Mouse (Mus musculus): ENCODE measurements around the gene Kank1. TPM values are rescaled to one million over a fixed set of nuclear protein-coding genes. Genes with fewer than 3 reads are reported as not detected.
A peak's percentile ranks its signal among the peaks of the same experiment; 100 is the strongest.

Kank1 gene
- polyA plus RNA-seq, 1 experiment from 2014 or later: 2.4 TPM

DNA sequence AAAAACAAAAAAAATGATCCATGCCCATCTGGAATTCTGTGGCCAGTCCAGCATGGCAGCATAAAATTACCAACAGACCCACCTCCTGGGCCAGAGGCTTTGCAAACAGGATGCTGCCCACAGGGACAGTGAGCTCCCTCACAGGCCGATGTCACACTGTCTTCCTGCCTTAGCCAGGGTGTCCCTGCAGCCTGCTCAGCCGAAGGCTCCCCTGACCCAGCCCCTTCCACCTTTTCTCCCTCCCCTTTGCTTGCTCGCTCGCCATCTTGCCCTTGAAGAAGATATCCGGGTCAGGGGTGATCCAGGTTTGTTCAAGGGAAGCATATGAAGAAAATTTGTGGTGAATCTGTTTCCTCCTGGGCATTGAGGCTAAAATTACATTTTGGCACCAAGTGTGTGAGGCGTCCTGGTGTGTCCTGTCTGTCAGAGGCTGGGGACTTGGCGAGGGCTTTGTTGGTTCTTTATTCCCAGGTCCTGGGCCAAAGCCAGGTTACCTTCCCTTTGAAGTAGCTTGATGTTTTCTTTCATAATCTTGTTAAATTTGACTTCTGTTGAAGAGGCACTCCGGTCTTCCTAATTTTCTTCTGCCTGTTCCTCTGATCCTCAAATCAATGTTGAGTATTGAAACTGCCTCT, 121.8 kb downstream of the Kank1 start:
- WGBS: 49% methylated on average over 8 of the region's 8 CpGs
- H3K27me3 ChIP-seq (replicated peaks; ENCODE audit: control insufficient read depth, insufficient read depth, low read length): no peaks in the 10 kb centered on the region
- no peaks in the 10 kb centered on the region for H3K36me3 ChIP-seq (ENCODE audit: control insufficient read depth, insufficient read depth, low read length)
- ATAC-seq (no peak), DNase-seq (ENCODE audit: low spot score) (no peak)
- no peaks in the 10 kb centered on the region for H3K9me3 ChIP-seq (replicated peaks; ENCODE audit: control insufficient read depth, low read length)
- peaks cover 24% of the 10 kb centered on the region for H3K4me1 ChIP-seq (ENCODE audit: control insufficient read depth, insufficient read depth, low read length)
- H3K27ac ChIP-seq (ENCODE audit: low read depth, low read length): no peak overlapping the region
- no peak overlapping the region for H3K4me2 ChIP-seq (ENCODE audit: low read length)
- H3K4me3 ChIP-seq (ENCODE audit: low read depth, low read length): no peak overlapping the region
- H3K9ac ChIP-seq (ENCODE audit: low read length): no peak overlapping the region

DNA sequence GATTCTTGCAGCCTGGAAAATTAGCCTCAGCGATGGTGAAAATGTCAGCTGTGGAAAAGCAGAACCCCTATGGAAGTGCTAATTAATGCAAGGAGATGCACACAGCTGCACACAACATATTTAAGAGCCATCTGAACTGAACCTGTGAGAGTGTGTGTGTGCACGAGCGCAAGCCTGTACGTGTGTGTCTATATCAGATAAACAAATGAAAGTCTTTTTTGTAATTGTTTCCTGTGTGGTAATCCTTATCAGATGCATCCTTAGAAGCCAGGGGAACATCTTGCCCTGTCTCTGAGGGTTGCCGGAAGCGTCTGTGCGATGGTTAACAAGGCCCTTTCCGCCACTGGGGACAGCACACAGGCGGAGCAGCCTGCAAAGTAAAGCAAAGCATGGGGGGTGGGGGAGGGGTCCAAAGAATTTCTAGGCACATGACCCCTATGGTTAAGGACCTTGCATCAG, 123.8 kb downstream of the Kank1 start:
- peak; percentile 62 for DNase-seq (ENCODE audit: low spot score)
- H3K27ac ChIP-seq (ENCODE audit: low read depth, low read length): no peak overlapping the region
- H3K27me3 ChIP-seq (replicated peaks; ENCODE audit: control insufficient read depth, insufficient read depth, low read length): no peaks in the 10 kb centered on the region
- no peak overlapping the region for H3K4me2 ChIP-seq (ENCODE audit: low read length)
- peak; percentile 61; the same call in 1 of the 2 replicates for ATAC-seq
- no peaks in the 10 kb centered on the region for H3K36me3 ChIP-seq (ENCODE audit: control insufficient read depth, insufficient read depth, low read length)
- WGBS: 43% methylated on average over 9 of the region's 9 CpGs
- H3K9me3 ChIP-seq (replicated peaks; ENCODE audit: control insufficient read depth, low read length): no peaks in the 10 kb centered on the region
- peaks cover 24% of the 10 kb centered on the region for H3K4me1 ChIP-seq (ENCODE audit: control insufficient read depth, insufficient read depth, low read length)
- no peak overlapping the region for H3K9ac ChIP-seq (ENCODE audit: low read length)
- no peak overlapping the region for H3K4me3 ChIP-seq (ENCODE audit: low read depth, low read length)

DNA sequence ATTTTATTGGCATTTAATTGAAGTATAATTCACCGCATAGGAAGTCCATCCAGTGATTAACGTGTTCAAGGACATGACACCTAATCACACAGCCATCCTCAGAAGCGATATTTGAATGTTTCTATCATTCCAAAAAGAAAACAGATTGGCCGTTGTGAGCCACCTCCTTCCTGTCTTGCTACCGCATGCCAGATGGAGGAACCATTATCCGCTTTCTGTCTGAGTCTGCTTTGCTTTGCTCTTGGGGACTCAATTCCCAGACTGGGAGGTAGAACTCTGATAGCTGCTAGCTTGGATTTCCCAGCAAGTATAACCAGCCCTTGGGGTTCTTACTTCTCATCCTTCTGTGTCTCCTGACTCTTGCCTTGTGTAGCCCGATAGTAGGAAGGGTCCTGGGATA, 125.2 kb downstream of the Kank1 start:
- no peak for ATAC-seq
- Histone ChIP-seq H3K27me3 (replicated peaks; ENCODE audit: control insufficient read depth, insufficient read depth, low read length) (no peaks in the 10 kb centered on the region), H3K4me2 (ENCODE audit: low read length) (no peak overlapping the region), H3K9ac (ENCODE audit: low read length) (no peak overlapping the region), H3K27ac (ENCODE audit: low read depth, low read length) (no peak overlapping the region), H3K4me3 (ENCODE audit: low read depth, low read length) (no peak overlapping the region), H3K36me3 (ENCODE audit: control insufficient read depth, insufficient read depth, low read length) (no peaks in the 10 kb centered on the region), H3K9me3 (replicated peaks; ENCODE audit: control insufficient read depth, low read length) (no peaks in the 10 kb centered on the region), H3K4me1 (ENCODE audit: control insufficient read depth, insufficient read depth, low read length) (peaks cover 24% of the 10 kb centered on the region)
- 69% methylated on average over 7 of the region's 7 CpGs for WGBS
- DNase-seq (ENCODE audit: low spot score): peak; percentile 28

DNA sequence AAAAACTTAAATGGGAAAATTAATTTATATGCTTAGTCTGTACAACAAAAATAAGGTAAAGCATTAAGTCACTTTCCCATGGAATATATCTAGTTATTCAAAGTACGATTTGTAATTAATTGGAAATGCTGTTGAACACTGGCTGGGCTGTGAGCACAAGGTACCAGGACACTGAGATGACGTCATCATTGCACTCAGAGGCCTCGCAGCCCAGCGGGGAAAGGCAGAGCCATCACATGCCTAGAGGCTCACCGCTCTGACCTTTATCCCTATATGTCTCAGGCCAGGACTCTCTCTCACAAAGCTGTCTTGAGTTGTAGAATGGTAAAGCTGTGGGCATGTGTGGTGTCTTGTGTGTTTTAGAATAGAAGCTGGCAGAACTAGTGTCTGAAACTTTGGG, 128.9 kb downstream of the Kank1 start:
- Histone ChIP-seq H3K4me3 (ENCODE audit: low read depth, low read length) (no peak overlapping the region), H3K27ac (ENCODE audit: low read depth, low read length) (no peak overlapping the region), H3K27me3 (replicated peaks; ENCODE audit: control insufficient read depth, insufficient read depth, low read length) (no peaks in the 10 kb centered on the region), H3K9ac (ENCODE audit: low read length) (no peak overlapping the region), H3K4me1 (ENCODE audit: control insufficient read depth, insufficient read depth, low read length) (peaks cover 6% of the 10 kb centered on the region), H3K9me3 (replicated peaks; ENCODE audit: control insufficient read depth, low read length) (no peaks in the 10 kb centered on the region), H3K36me3 (ENCODE audit: control insufficient read depth, insufficient read depth, low read length) (no peaks in the 10 kb centered on the region), H3K4me2 (ENCODE audit: low read length) (no peak overlapping the region)
- ATAC-seq (no peak), DNase-seq (ENCODE audit: low spot score) (no peak)
- WGBS: 72% methylated on average over 5 of the region's 5 CpGs

DNA sequence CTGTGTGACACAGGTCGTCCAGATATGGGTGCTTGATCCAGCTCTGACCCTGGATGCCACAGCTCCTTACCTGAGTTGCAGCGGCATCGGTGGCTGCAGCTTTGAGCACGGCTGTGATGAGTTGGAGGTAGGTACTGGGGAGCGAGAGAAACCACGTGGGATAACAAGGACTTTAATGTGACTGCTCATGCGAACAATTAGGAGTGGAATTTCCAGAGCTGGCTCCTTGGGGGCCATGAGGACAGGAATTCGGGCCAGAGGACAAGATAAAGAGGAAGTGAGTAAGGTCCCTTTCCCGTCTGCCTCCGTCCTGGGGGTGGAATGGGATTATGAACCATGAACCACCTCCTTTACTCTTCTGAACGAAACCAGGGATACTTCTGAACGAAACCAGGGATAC, 129.8 kb downstream of the Kank1 start:
- Histone ChIP-seq H3K4me1 (ENCODE audit: control insufficient read depth, insufficient read depth, low read length) (peaks cover 6% of the 10 kb centered on the region; the same call in 1 of the 2 replicates), H3K9ac (ENCODE audit: low read length) (no peak overlapping the region), H3K27ac (ENCODE audit: low read depth, low read length) (no peak overlapping the region), H3K27me3 (replicated peaks; ENCODE audit: control insufficient read depth, insufficient read depth, low read length) (no peaks in the 10 kb centered on the region), H3K9me3 (replicated peaks; ENCODE audit: control insufficient read depth, low read length) (no peaks in the 10 kb centered on the region), H3K4me2 (ENCODE audit: low read length) (no peak overlapping the region), H3K36me3 (ENCODE audit: control insufficient read depth, insufficient read depth, low read length) (no peaks in the 10 kb centered on the region), H3K4me3 (ENCODE audit: low read depth, low read length) (no peak overlapping the region)
- DNase-seq (ENCODE audit: low spot score) (no peak), ATAC-seq (no peak)
- 46% methylated on average over 12 of the region's 12 CpGs for WGBS

DNA sequence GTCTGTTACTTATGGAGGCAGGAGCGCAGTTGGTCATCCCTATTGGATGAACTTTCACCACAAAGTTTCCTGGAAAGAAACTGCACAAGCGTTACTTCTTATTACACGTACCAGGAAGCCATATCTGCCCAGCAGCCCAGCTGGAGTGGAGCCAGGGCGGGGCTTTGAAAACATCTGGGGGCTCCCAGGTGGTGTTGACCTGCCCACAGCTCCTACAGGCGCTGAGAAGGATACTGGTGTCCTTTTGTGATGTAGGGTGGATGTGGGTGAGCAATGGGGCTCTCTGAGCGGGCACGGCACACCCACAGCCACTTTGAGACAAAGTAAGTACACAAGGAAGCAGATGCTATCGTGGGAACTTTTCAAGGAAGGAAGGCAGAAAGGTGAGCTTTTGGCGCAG, 133.7 kb downstream of the Kank1 start:
- no peaks in the 10 kb centered on the region for H3K36me3 ChIP-seq (ENCODE audit: control insufficient read depth, insufficient read depth, low read length)
- no peak overlapping the region for H3K27ac ChIP-seq (ENCODE audit: low read depth, low read length)
- H3K9me3 ChIP-seq (replicated peaks; ENCODE audit: control insufficient read depth, low read length): no peaks in the 10 kb centered on the region
- H3K27me3 ChIP-seq (replicated peaks; ENCODE audit: control insufficient read depth, insufficient read depth, low read length): no peaks in the 10 kb centered on the region
- peaks cover 6% of the 10 kb centered on the region; the same call in 1 of the 2 replicates for H3K4me1 ChIP-seq (ENCODE audit: control insufficient read depth, insufficient read depth, low read length)
- 93% methylated on average over 9 of the region's 9 CpGs for WGBS
- DNase-seq (ENCODE audit: low spot score) (no peak), ATAC-seq (no peak)
- no peak overlapping the region for H3K4me3 ChIP-seq (ENCODE audit: low read depth, low read length)
- no peak overlapping the region for H3K9ac ChIP-seq (ENCODE audit: low read length)
- H3K4me2 ChIP-seq (ENCODE audit: low read length): no peak overlapping the region

DNA sequence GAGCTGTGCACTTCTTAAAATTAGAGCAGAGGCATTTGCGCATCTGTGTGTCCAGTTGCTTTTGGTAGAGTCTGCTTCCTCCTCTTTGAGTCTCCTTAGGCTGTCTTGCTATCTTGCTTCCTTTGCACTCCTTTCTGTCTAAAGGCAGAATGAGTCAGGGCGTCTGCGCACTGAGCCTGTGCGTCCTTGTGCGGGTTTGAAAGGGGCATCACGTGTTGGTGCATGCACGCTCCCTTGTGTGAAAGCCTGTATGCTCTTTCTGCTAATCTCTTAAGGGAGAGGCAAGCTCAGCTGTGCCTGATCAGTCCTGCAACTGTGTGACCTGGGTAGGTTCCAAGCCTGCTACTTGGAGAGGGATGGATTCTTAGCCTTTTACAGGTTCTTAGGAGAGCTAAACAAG, 136.0 kb downstream of the Kank1 start:
- no peak overlapping the region for H3K4me3 ChIP-seq (ENCODE audit: low read depth, low read length)
- H3K4me2 ChIP-seq (ENCODE audit: low read length): no peak overlapping the region
- no peak overlapping the region for H3K27ac ChIP-seq (ENCODE audit: low read depth, low read length)
- H3K9me3 ChIP-seq (replicated peaks; ENCODE audit: control insufficient read depth, low read length): no peaks in the 10 kb centered on the region
- WGBS: 76% methylated on average over 7 of the region's 7 CpGs
- no peak overlapping the region for H3K9ac ChIP-seq (ENCODE audit: low read length)
- peaks cover 6% of the 10 kb centered on the region; the same call in 1 of the 2 replicates for H3K4me1 ChIP-seq (ENCODE audit: control insufficient read depth, insufficient read depth, low read length)
- no peak for DNase-seq (ENCODE audit: low spot score)
- ATAC-seq: no peak
- H3K36me3 ChIP-seq (ENCODE audit: control insufficient read depth, insufficient read depth, low read length): no peaks in the 10 kb centered on the region
- no peaks in the 10 kb centered on the region for H3K27me3 ChIP-seq (replicated peaks; ENCODE audit: control insufficient read depth, insufficient read depth, low read length)

DNA sequence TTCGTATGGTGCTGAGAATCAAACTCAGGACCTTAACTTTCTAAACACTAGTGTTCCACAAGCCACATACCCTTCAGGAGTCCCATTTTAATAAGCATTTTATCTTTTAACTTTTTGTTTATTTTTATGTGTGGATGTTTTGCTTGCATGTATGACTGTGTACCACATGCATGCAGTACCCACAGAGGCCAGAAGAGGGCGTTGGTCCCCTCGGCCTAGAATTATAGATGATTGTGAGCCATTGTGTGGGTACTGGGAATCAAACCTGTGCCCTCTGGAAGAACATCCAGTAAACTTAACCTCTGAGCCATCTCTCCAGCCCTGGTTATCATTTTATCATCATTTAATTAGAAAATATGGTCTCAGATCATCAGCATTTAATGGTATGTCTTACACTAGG, 136.8 kb downstream of the Kank1 start:
- WGBS: 62% methylated on average over 3 of the region's 3 CpGs
- ATAC-seq (no peak), DNase-seq (ENCODE audit: low spot score) (no peak)
- Histone ChIP-seq H3K4me3 (ENCODE audit: low read depth, low read length) (no peak overlapping the region), H3K27ac (ENCODE audit: low read depth, low read length) (no peak overlapping the region), H3K36me3 (ENCODE audit: control insufficient read depth, insufficient read depth, low read length) (no peaks in the 10 kb centered on the region), H3K9me3 (replicated peaks; ENCODE audit: control insufficient read depth, low read length) (no peaks in the 10 kb centered on the region), H3K9ac (ENCODE audit: low read length) (no peak overlapping the region), H3K4me2 (ENCODE audit: low read length) (no peak overlapping the region), H3K4me1 (ENCODE audit: control insufficient read depth, insufficient read depth, low read length) (peaks cover 6% of the 10 kb centered on the region; the same call in 1 of the 2 replicates), H3K27me3 (replicated peaks; ENCODE audit: control insufficient read depth, insufficient read depth, low read length) (no peaks in the 10 kb centered on the region)

DNA sequence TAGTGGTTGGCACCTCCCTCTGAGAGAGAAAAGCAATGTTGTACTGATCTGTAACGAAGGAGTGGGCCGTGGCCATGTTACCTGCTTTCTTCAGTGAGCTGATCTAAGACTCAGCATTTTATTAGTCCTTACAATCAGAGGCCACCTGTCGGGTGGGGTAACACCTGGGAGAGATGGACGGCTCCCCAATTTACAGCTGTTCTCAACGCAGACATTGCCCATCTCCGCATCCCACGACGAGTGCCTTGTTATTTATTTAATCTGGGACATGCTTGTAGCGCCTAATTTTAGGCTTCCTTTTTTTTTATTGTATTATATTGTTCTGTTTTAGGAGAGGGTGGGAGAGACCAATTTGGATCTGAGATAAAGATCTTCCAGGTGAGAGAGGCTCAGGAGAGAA, 137.4 kb downstream of the Kank1 start:
- peaks cover 6% of the 10 kb centered on the region; the same call in 1 of the 2 replicates for H3K4me1 ChIP-seq (ENCODE audit: control insufficient read depth, insufficient read depth, low read length)
- no peak overlapping the region for H3K4me3 ChIP-seq (ENCODE audit: low read depth, low read length)
- WGBS: 80% methylated on average over 9 of the region's 9 CpGs
- no peak for DNase-seq (ENCODE audit: low spot score)
- H3K36me3 ChIP-seq (ENCODE audit: control insufficient read depth, insufficient read depth, low read length): no peaks in the 10 kb centered on the region
- no peak overlapping the region for H3K27ac ChIP-seq (ENCODE audit: low read depth, low read length)
- H3K4me2 ChIP-seq (ENCODE audit: low read length): no peak overlapping the region
- H3K27me3 ChIP-seq (replicated peaks; ENCODE audit: control insufficient read depth, insufficient read depth, low read length): no peaks in the 10 kb centered on the region
- H3K9ac ChIP-seq (ENCODE audit: low read length): no peak overlapping the region
- no peak for ATAC-seq
- no peaks in the 10 kb centered on the region for H3K9me3 ChIP-seq (replicated peaks; ENCODE audit: control insufficient read depth, low read length)
